Mouse (Mus musculus): Measurements from ENCODE around the gene Ezr.

DNA sequence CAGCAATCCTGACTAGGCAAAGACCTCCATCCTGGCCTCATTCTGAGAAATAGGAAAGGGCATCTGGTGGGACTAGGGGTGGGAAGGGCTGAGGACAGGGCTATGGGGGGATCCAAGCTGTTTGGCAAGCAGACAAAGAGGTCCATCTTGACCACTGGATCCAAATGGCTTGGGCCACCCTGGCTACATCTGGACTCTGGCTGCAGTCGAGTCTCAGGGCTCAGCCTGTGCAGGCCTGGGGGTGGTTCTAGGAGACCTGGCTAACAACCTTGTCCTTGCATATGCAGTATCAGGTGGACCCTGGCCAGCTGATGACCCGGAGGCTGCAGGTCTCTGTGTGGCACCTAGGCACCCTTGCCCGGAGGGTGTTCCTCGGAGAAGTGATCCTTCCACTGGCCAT, 49.9 kb downstream of the Ezr start:
- TF ChIP-seq CTCF (IDR thresholded peaks at IDR 0.05; ENCODE audit: low read depth, low read length) (no peak), GATA1 (IDR thresholded peaks at IDR 0.05; ENCODE audit: borderline replicate concordance, low read length) (no peak), TAL1 (conservative IDR thresholded peaks at IDR 0.05; ENCODE audit: low read depth, low read length) (no peak), POLR2AphosphoS5 (IDR thresholded peaks at IDR 0.05; ENCODE audit: insufficient replicate concordance, low read depth, low read length) (no peak)
